Mouse (Mus musculus): ENCODE measurements around the gene Kif6.

The Kif6 gene

GRCm38 (mm10) chr17:49839243-49839642 lies 224.3 kb downstream of the Kif6 start:
- no peak for DNase-seq (ENCODE audit: extremely low spot score)

- DNase-seq (ENCODE audit: extremely low spot score): no peak
Observed at GRCm38 (mm10) chr17:49851210-49851609, 236.3 kb downstream of the Kif6 start.

- no peak for DNase-seq (ENCODE audit: extremely low spot score)
Observed at GRCm38 (mm10) chr17:49852183-49852582, 237.2 kb downstream of the Kif6 start.

GRCm38 (mm10) chr17:49855785-49856184 lies 240.8 kb downstream of the Kif6 start:
- no peak for DNase-seq (ENCODE audit: extremely low spot score)

GRCm38 (mm10) chr17:49860057-49860816 lies 245.3 kb downstream of the Kif6 start:
- no peak for DNase-seq (ENCODE audit: extremely low spot score)

- DNase-seq (ENCODE audit: extremely low spot score): no peak
Observed at GRCm38 (mm10) chr17:49863597-49863996, 248.7 kb downstream of the Kif6 start.

GRCm38 (mm10) chr17:49865604-49866003 lies 250.7 kb downstream of the Kif6 start:
- no peak for DNase-seq (ENCODE audit: extremely low spot score)

GRCm38 (mm10) chr17:49866653-49867215 lies 251.8 kb downstream of the Kif6 start:
- DNase-seq (ENCODE audit: extremely low spot score): no peak

GRCm38 (mm10) chr17:49867321-49868137 lies 252.6 kb downstream of the Kif6 start:
- DNase-seq (ENCODE audit: extremely low spot score): no peak

GRCm38 (mm10) chr17:49869246-49869645 lies 254.3 kb downstream of the Kif6 start:
- DNase-seq (ENCODE audit: extremely low spot score): no peak

- no peak for DNase-seq (ENCODE audit: extremely low spot score)
Observed at GRCm38 (mm10) chr17:49872305-49872704, 257.4 kb downstream of the Kif6 start.

GRCm38 (mm10) chr17:49874746-49875145 lies 259.8 kb downstream of the Kif6 start:
- no peak for DNase-seq (ENCODE audit: extremely low spot score)

- no peak for DNase-seq (ENCODE audit: extremely low spot score)
Observed at GRCm38 (mm10) chr17:49875401-49875800, 260.5 kb downstream of the Kif6 start.

- DNase-seq (ENCODE audit: extremely low spot score): no peak
Observed at GRCm38 (mm10) chr17:49875939-49876651, 261.2 kb downstream of the Kif6 start.

GRCm38 (mm10) chr17:49880919-49881744 lies 266.2 kb downstream of the Kif6 start:
- DNase-seq (ENCODE audit: extremely low spot score): no peak

GRCm38 (mm10) chr17:49881796-49882195 lies 266.9 kb downstream of the Kif6 start:
- no peak for DNase-seq (ENCODE audit: extremely low spot score)

GRCm38 (mm10) chr17:49883136-49883755 lies 268.3 kb downstream of the Kif6 start:
- DNase-seq (ENCODE audit: extremely low spot score): no peak

GRCm38 (mm10) chr17:49885035-49885434 lies 270.1 kb downstream of the Kif6 start:
- no peak for DNase-seq (ENCODE audit: extremely low spot score)

GRCm38 (mm10) chr17:49889629-49890028 lies 274.7 kb downstream of the Kif6 start:
- peak; percentile 51 for DNase-seq (ENCODE audit: extremely low spot score)

GRCm38 (mm10) chr17:49890861-49891260 lies 275.9 kb downstream of the Kif6 start:
- no peak for DNase-seq (ENCODE audit: extremely low spot score)

- no peak for DNase-seq (ENCODE audit: extremely low spot score)
Observed at GRCm38 (mm10) chr17:49892390-49892789, 277.5 kb downstream of the Kif6 start.
